Mouse (Mus musculus) heart, embryonic 11.5 days (tissue): ENCODE data around the gene Cables2. TPM values are rescaled to one million over a fixed set of nuclear protein-coding genes. Genes with fewer than 3 reads are reported as not detected.

Experiments
- ATAC-seq: fragments of 200-750 bp; cut with Nextera tagmentation; replicated peaks from 2 replicates; pipeline ENCODE4 v1.8.0; 2017; ENCODE audit warnings: moderate library complexity; ENCODE audit not compliant: insufficient number of reproducible peaks, low FRiP score, low TSS enrichment
- H3K27ac ChIP-seq: fragments of 300-500 bp; sonication (generic); 2 replicates; pipeline ENCODE4 v1.5.1; 2014; ENCODE audit warnings: mild to moderate bottlenecking, low read depth, low read length
- H3K27me3 ChIP-seq: fragments of 300-500 bp; sonication (generic); 2 replicates; pipeline ENCODE4 v1.6.1; 2014; ENCODE audit warnings: mild to moderate bottlenecking, low read length, mixed read lengths; ENCODE audit not compliant: control insufficient read depth, insufficient read depth
- H3K36me3 ChIP-seq: fragments of 300-500 bp; sonication (generic); 2 replicates; pipeline ENCODE4 v1.6.1; 2014; ENCODE audit warnings: mild to moderate bottlenecking, low read length, moderate library complexity, mixed read lengths; ENCODE audit not compliant: control insufficient read depth, insufficient read depth
- H3K4me1 ChIP-seq: fragments of 300-500 bp; sonication (generic); 2 replicates; pipeline ENCODE4 v1.6.1; 2014; ENCODE audit warnings: low read length; ENCODE audit not compliant: control insufficient read depth, insufficient read depth
- H3K4me2 ChIP-seq: fragments of 300-500 bp; sonication (generic); 2 replicates; pipeline ENCODE4 v1.6.1; 2014; ENCODE audit warnings: mild to moderate bottlenecking, moderate library complexity
- H3K4me3 ChIP-seq: fragments of 300-500 bp; sonication (generic); 2 replicates; pipeline ENCODE4 v1.5.1; 2014; ENCODE audit warnings: low read depth, low read length
- H3K9ac ChIP-seq: fragments of 300-500 bp; sonication (generic); 2 replicates; pipeline ENCODE4 v1.6.1; 2014; ENCODE audit warnings: mild to moderate bottlenecking, low read depth, low read length, moderate library complexity
- H3K9me3 ChIP-seq: fragments of 300-500 bp; sonication (generic); replicated peaks from 2 replicates; pipeline ENCODE4 v1.6.1; 2016; ENCODE audit warnings: low read length; ENCODE audit not compliant: control insufficient read depth
- WGBS: fragments of 180-500 bp; shearing (Covaris S2); extraction: QIAGEN DNeasy Blood & Tissue Kit; methylation state at CpG from one replicate; pipeline ENCODE4 v1.1.7; 2014; ENCODE audit not compliant: insufficient replicate concordance; 5-methylcytosine and 5-hydroxymethylcytosine counted together
- polyA plus RNA-seq: library from polyadenylated mRNA; unstranded; fragments of >200 nt; fragmentation: Nextera tagmentation; extraction: Ambion mirVana; gene quantifications from 2 replicates; pipeline ENCODE4 v1.2.1, GENCODE M21; 2014

Cables2 gene
- 11.8 TPM in 2 replicates for polyA plus RNA-seq

- Histone ChIP-seq H3K4me3 (peak within 1 kb of the TSS; percentile 76), H3K27me3 (no peaks in the 10 kb centered on the region), H3K36me3 (no peaks in the 10 kb centered on the region; the same call in 1 of the 2 replicates), H3K4me2 (peak within 1 kb of the TSS; percentile 92), H3K4me1 (peaks cover 49% of the 10 kb centered on the region), H3K9ac (peak within 1 kb of the TSS; percentile 78), H3K9me3 (no peaks in the 10 kb centered on the region), H3K27ac (no peak within 1 kb of the TSS)
- WGBS: 7% methylated on average over 64 of the region's 68 CpGs
- peak; percentile 89 for ATAC-seq
These were observed at the start of gene Cables2 for GRCm38 (mm10) chr2:180273394-180274244. TSS of gene Cables2 (minus strand) at chr2:180273496.

GRCm38 (mm10) chr2:180322674-180323355 lies 49.5 kb upstream of the Cables2 start:
- 15% methylated on average over 14 of the region's 14 CpGs for WGBS
- peak overlapping the region; percentile 39 for H3K4me2 ChIP-seq
- H3K4me1 ChIP-seq: peaks cover 58% of the 10 kb centered on the region
- H3K9ac ChIP-seq: peak overlapping the region; percentile 34; the same call in 1 of the 2 replicates
- H3K4me3 ChIP-seq: 0 out of 2 replicates have a peak overlapping the region, but pooled peaks have one; percentile 11
- peak overlapping the region; percentile 83 for H3K27ac ChIP-seq
- H3K27me3 ChIP-seq: no peaks in the 10 kb centered on the region
- H3K36me3 ChIP-seq: peaks cover 22% of the 10 kb centered on the region
- peak; percentile 73 for ATAC-seq
- H3K9me3 ChIP-seq: no peaks in the 10 kb centered on the region

GRCm38 (mm10) chr2:180320216-180320615 lies 46.9 kb upstream of the Cables2 start:
- no peaks in the 10 kb centered on the region for H3K9me3 ChIP-seq
- H3K27ac ChIP-seq: peak overlapping the region; percentile 29; the same call in 1 of the 2 replicates
- H3K9ac ChIP-seq: no peak overlapping the region
- H3K4me1 ChIP-seq: peaks cover 60% of the 10 kb centered on the region
- WGBS: 63% methylated on average over 4 of the region's 4 CpGs
- no peaks in the 10 kb centered on the region for H3K36me3 ChIP-seq
- H3K4me3 ChIP-seq: no peak overlapping the region
- ATAC-seq: no peak
- H3K4me2 ChIP-seq: no peak overlapping the region
- no peaks in the 10 kb centered on the region for H3K27me3 ChIP-seq

DNA sequence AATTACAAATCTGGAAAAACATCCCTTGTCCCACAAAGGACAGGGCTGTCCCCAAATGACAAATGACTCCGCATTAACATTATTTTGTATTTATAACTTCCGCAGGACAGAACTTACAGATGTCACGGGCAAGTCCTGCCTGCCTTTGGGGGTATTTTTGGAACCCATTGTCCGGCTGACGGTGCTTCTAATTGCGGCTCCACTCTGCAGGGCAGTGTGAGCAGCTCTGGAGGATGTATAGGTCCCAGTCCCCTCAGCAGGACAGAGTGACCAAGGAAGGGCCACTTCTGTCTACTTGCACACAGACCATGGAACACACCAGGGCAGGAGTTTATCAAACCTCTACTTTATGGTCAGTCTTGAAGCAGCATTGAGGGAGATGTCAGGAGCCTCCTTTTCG lies 44.3 kb upstream of the Cables2 start:
- peak overlapping the region; percentile 72 for H3K27ac ChIP-seq
- no peak overlapping the region; the same call in 1 of the 2 replicates for H3K9ac ChIP-seq
- peaks cover 40% of the 10 kb centered on the region for H3K4me1 ChIP-seq
- H3K36me3 ChIP-seq: no peaks in the 10 kb centered on the region
- WGBS: 47% methylated on average over 7 of the region's 7 CpGs
- no peaks in the 10 kb centered on the region for H3K9me3 ChIP-seq
- ATAC-seq: no peak
- no peak overlapping the region; the same call in 1 of the 2 replicates for H3K4me2 ChIP-seq
- H3K27me3 ChIP-seq: no peaks in the 10 kb centered on the region
- no peak overlapping the region for H3K4me3 ChIP-seq

DNA sequence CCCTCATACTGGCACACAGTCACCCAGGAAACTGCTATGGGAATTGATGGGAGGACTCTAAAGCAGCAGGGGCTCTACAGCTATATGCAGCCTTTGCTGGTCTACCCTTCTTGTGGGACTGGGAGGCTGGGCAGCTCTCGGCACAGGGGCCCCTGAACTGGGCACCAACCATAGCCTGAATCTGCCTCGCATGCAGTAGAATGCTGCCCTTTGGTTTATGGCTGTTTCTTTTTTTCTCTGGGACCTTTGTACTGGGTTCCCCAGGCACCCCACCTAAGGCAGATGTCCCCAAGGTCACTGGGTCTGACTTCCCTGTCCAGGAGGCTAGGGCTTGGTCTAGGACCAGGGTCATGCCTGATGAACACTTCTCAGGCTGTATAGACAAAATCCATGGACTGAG lies 41.0 kb upstream of the Cables2 start:
- Histone ChIP-seq H3K9ac (no peak overlapping the region), H3K36me3 (no peaks in the 10 kb centered on the region), H3K4me2 (no peak overlapping the region), H3K27me3 (no peaks in the 10 kb centered on the region), H3K9me3 (no peaks in the 10 kb centered on the region), H3K27ac (no peak overlapping the region), H3K4me3 (no peak overlapping the region), H3K4me1 (peaks cover 30% of the 10 kb centered on the region)
- 89% methylated on average over 2 of the region's 2 CpGs for WGBS
- no peak for ATAC-seq

- H3K9me3 ChIP-seq: no peaks in the 10 kb centered on the region
- no peak for ATAC-seq
- peaks cover 6% of the 10 kb centered on the region for H3K4me1 ChIP-seq
- H3K27me3 ChIP-seq: no peaks in the 10 kb centered on the region
- no peak overlapping the region for H3K4me2 ChIP-seq
- no peaks in the 10 kb centered on the region for H3K36me3 ChIP-seq
- H3K27ac ChIP-seq: no peak overlapping the region
- H3K4me3 ChIP-seq: no peak overlapping the region
- WGBS: 34% methylated on average over 4 of the region's 4 CpGs
- H3K9ac ChIP-seq: no peak overlapping the region
These were observed 37.9 kb upstream of the Cables2 start for GRCm38 (mm10) chr2:180311147-180311546.

DNA sequence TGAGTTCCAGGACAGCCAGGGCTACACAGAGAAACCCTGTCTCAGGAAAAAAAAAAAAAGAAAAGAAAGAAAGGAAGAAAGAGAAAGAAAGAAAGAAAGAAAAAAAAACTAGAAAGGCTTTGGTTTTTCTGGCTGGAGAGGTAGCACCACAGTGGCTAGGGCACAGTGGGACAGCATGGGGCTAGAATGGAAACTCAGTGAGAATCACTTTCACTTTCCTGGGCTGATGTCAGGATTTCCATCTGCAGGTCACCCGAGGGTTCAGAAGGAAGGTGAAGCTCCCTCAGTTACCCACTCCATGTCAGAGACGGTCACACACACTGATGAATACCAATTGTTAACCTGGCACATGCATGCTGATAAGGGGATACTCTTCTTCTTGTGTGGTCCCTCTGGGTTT lies 34.4 kb upstream of the Cables2 start:
- H3K4me1 ChIP-seq: peaks cover 8% of the 10 kb centered on the region
- no peak overlapping the region for H3K9ac ChIP-seq
- no peaks in the 10 kb centered on the region for H3K9me3 ChIP-seq
- no peaks in the 10 kb centered on the region for H3K36me3 ChIP-seq
- H3K4me3 ChIP-seq: no peak overlapping the region
- no peak for ATAC-seq
- H3K4me2 ChIP-seq: no peak overlapping the region
- 30% methylated on average over 2 of the region's 2 CpGs for WGBS
- H3K27me3 ChIP-seq: no peaks in the 10 kb centered on the region
- H3K27ac ChIP-seq: no peak overlapping the region

DNA sequence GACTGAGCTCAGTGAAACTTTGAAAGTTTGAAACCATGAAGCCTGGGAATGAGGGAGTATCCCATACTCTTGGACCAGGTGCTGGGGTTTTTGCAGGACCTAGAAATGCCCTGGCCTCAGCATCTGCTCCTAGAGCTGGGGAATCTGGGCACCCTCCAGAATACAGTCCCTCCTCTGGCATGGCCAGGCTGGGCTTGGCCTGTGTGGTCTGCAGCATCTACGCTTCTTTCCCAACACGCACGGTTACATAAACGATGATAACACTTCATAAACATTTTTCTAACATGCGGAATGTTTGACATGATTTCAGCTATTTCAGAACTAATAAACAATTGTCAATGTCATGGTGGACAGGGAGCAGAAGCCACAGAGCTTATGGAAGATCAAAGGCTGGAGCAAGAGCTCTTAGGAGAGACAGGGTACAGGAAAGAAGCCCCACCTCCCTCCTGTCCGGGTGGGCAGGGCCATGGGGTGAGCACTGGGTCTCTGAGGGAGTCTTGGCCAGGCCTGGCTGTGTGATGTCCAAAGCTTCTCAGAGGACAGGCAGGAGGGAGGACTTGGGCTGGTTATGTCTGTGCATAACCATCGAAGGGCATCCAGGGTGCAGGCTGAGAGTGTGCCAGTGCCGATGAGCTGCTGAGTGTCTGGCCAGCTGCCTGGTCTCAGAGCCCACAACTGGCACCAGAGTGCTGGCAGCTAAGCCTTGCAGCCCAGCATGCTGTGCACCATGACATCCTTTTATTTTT lies 33.3 kb upstream of the Cables2 start:
- Histone ChIP-seq H3K4me3 (no peak overlapping the region), H3K36me3 (no peaks in the 10 kb centered on the region), H3K9ac (no peak overlapping the region), H3K27me3 (no peaks in the 10 kb centered on the region), H3K4me1 (peaks cover 8% of the 10 kb centered on the region), H3K9me3 (no peaks in the 10 kb centered on the region), H3K27ac (no peak overlapping the region), H3K4me2 (no peak overlapping the region)
- WGBS: 67% methylated on average over 8 of the region's 8 CpGs
- no peak for ATAC-seq
